Mouse (Mus musculus) cerebellum, adult 2 months (tissue): ENCODE data around the gene Tgoln1.

Experiments
- CTCF ChIP-seq: fragments of 200-500 bp; IDR thresholded peaks from 2 replicates; pipeline ENCODE4 v1.5.1; 2011; ENCODE audit warnings: low read depth, mild to moderate bottlenecking, control low read depth, low read length, moderate library complexity, borderline replicate concordance; ENCODE audit not compliant: insufficient read depth
- POLR2A ChIP-seq: fragments of 200-500 bp; IDR thresholded peaks from 2 replicates; pipeline ENCODE4 v1.6.1; 2011; ENCODE audit warnings: low read length, control low read depth, borderline replicate concordance; ENCODE audit not compliant: insufficient read depth

DNA sequence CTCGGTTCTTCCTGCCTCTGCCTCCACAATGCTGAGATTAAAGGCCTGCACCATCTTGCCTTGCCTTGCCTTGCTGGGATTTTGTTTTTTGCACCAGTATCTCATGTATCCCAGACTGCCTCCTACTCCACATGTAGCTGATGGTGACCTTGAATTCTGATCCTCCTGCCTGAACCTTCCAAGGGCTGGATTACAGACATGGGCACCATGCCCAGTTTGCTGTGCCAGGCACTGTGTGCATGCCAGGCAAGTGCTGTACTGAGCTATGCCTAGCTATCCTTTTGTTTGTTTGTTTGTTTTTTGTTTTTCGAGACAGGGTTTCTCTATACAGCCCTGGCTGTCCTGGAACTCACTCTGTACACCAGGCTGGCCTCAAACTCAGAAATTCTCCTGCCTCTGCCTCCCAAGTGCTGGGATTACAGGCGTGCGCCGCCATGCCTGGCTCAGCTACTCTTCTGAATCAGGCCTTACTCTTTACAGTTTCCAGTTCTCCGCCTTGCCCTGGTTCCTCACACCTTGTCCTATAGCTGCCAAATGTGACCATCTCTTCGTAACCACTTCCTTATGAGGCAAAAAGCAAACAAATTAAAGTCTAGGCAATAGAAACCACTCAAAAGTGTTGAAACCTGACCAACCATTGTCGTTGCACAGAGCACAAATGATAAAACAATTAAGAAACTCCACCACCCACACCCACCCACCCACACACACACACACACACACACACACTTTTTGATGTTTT lies 7.0 kb upstream of the Tgoln1 start:
- TF ChIP-seq POLR2A: no peak
- no peak for TF ChIP-seq CTCF
